Mouse (Mus musculus) small intestine, adult 2 months (tissue): ENCODE measurements around the gene Tspan17.

ENCODE experiments used
- CTCF ChIP-seq: fragments of 200-500 bp; IDR thresholded peaks from 2 replicates; pipeline ENCODE4 v1.5.1; 2012; ENCODE audit warnings: low read depth, mild to moderate bottlenecking, control low read depth, inconsistent platforms, low read length, moderate library complexity, mixed read lengths; ENCODE audit not compliant: insufficient replicate concordance, insufficient read length; ENCODE audit errors: extremely low read depth
- POLR2A ChIP-seq: fragments of 200-500 bp; IDR thresholded peaks from 2 replicates; pipeline ENCODE4 v1.6.1; 2012; ENCODE audit warnings: low read depth, mild to moderate bottlenecking, control low read depth, inconsistent platforms, low read length, moderate library complexity

- TF ChIP-seq CTCF = no peak
- TF ChIP-seq POLR2A = no peak
These were observed 42.3 kb upstream of the Tspan17 start for GRCm38 (mm10) chr13:54746896-54747295.
